Mouse (Mus musculus) neural tube, embryonic 14.5 days (tissue): Measurements from ENCODE around the gene Plekhm3. TPM values are rescaled to one million over a fixed set of nuclear protein-coding genes. Genes with fewer than 3 reads are reported as not detected.

Experiments
- ATAC-seq: fragments of 200-750 bp; cut with Nextera tagmentation; 2 replicates; pipeline ENCODE4 v1.8.0; 2017; ENCODE audit warnings: low read depth, mild to moderate bottlenecking, moderate TSS enrichment, moderate library complexity
- H3K27ac ChIP-seq: fragments of 300-500 bp; sonication (generic); 2 replicates; pipeline ENCODE4 v1.5.1; 2014; ENCODE audit warnings: low read depth, mild to moderate bottlenecking, control low read depth, low read length, moderate library complexity, mixed read lengths
- H3K27me3 ChIP-seq: fragments of 300-500 bp; sonication (generic); 2 replicates; pipeline ENCODE4 v1.6.1; 2014; ENCODE audit warnings: low read length; ENCODE audit not compliant: control insufficient read depth, insufficient read depth
- H3K36me3 ChIP-seq: fragments of 300-500 bp; sonication (generic); 2 replicates; pipeline ENCODE4 v1.6.1; 2014; ENCODE audit warnings: low read length, mixed read lengths; ENCODE audit not compliant: control insufficient read depth, insufficient read depth
- H3K4me1 ChIP-seq: fragments of 300-500 bp; sonication (generic); 2 replicates; pipeline ENCODE4 v1.6.1; 2014; ENCODE audit warnings: low read length; ENCODE audit not compliant: control insufficient read depth, insufficient read depth
- H3K4me2 ChIP-seq: fragments of 300-500 bp; sonication (generic); 2 replicates; pipeline ENCODE4 v1.6.1; 2014; ENCODE audit warnings: mild to moderate bottlenecking, low read depth, low read length, control low read depth
- H3K4me3 ChIP-seq: fragments of 300-500 bp; sonication (generic); 2 replicates; pipeline ENCODE4 v1.5.1; 2014; ENCODE audit warnings: low read depth, low read length, control low read depth, mixed read lengths
- H3K9ac ChIP-seq: fragments of 300-500 bp; sonication (generic); replicated peaks from 2 replicates; pipeline ENCODE4 v1.6.1; 2014; ENCODE audit warnings: low read depth, mild to moderate bottlenecking, control low read depth, low read length, mixed read lengths
- H3K9me3 ChIP-seq: fragments of 300-500 bp; sonication (generic); 2 replicates; pipeline ENCODE4 v1.6.1; 2016; ENCODE audit warnings: low read length; ENCODE audit not compliant: control insufficient read depth
- WGBS: fragments of 180-500 bp; shearing (Covaris S2); extraction: QIAGEN DNeasy Blood & Tissue Kit; methylation state at CpG from one replicate; pipeline ENCODE4 v1.1.7; 2014; 5-methylcytosine and 5-hydroxymethylcytosine counted together
- polyA plus RNA-seq: library from polyadenylated mRNA; unstranded; fragments of >200 nt; fragmentation: Nextera tagmentation; extraction: Ambion mirVana; gene quantifications from 2 replicates; pipeline ENCODE4 v1.2.1, GENCODE M21; 2014

The Plekhm3 gene
- polyA plus RNA-seq, 1 experiment from 2014 or later: 13.9 TPM

GRCm38 (mm10) chr1:64938907-64939306, 17.7 kb downstream of the Plekhm3 start:
- Histone ChIP-seq H3K9ac (no peak overlapping the region), H3K4me1 (no peaks in the 10 kb centered on the region), H3K27me3 (no peaks in the 10 kb centered on the region), H3K4me2 (no peak overlapping the region), H3K36me3 (peaks cover 8% of the 10 kb centered on the region; the same call in 1 of the 2 replicates), H3K9me3 (no peaks in the 10 kb centered on the region), H3K27ac (no peak overlapping the region), H3K4me3 (no peak overlapping the region)
- 90% methylated on average over 7 of the region's 7 CpGs for WGBS
- no peak for ATAC-seq

- ATAC-seq: no peak
These were observed 18.9 kb downstream of the Plekhm3 start for GRCm38 (mm10) chr1:64937692-64938091.

DNA sequence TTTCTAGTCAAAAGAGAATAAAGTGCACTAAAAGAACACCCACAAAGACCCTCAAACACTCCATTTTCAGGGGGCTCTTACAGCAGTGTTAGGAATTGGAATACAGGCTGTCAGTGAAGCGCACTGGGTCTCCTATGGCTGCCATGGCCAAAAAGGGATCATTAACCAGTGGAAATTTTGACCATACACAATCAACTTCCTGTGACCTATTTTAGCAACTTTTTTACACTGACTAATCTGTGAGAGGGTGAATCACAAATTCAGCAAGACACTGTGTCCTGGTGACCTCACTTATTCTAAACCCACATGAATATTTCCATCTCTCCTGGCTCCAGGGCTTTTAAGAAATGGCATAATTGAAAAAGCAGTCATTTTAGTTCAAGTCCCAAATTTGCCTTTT, 23.7 kb downstream of the Plekhm3 start:
- no peaks in the 10 kb centered on the region for H3K9me3 ChIP-seq
- no peaks in the 10 kb centered on the region for H3K4me1 ChIP-seq
- H3K9ac ChIP-seq: no peak overlapping the region
- H3K27me3 ChIP-seq: no peaks in the 10 kb centered on the region
- peaks cover 8% of the 10 kb centered on the region; the same call in 1 of the 2 replicates for H3K36me3 ChIP-seq
- no peak overlapping the region for H3K27ac ChIP-seq
- no peak overlapping the region for H3K4me3 ChIP-seq
- H3K4me2 ChIP-seq: no peak overlapping the region
- WGBS: 97% methylated on average over 1 of the region's 1 CpGs
- no peak for ATAC-seq

More at GRCm38 (mm10) chr1:64937692-64938091, 18.9 kb downstream of the Plekhm3 start:
- no peak overlapping the region for H3K4me3 ChIP-seq
- 93% methylated on average over 10 of the region's 10 CpGs for WGBS
- no peaks in the 10 kb centered on the region for H3K9me3 ChIP-seq
- H3K27me3 ChIP-seq: no peaks in the 10 kb centered on the region
- H3K27ac ChIP-seq: no peak overlapping the region
- peaks cover 8% of the 10 kb centered on the region; the same call in 1 of the 2 replicates for H3K36me3 ChIP-seq
- no peak overlapping the region for H3K4me2 ChIP-seq
- H3K4me1 ChIP-seq: no peaks in the 10 kb centered on the region
- no peak overlapping the region for H3K9ac ChIP-seq

- Histone ChIP-seq H3K36me3 (no peaks in the 10 kb centered on the region), H3K4me1 (no peaks in the 10 kb centered on the region), H3K27ac (no peak overlapping the region), H3K4me2 (no peak overlapping the region), H3K27me3 (no peaks in the 10 kb centered on the region), H3K9ac (no peak overlapping the region), H3K4me3 (no peak overlapping the region), H3K9me3 (no peaks in the 10 kb centered on the region)
- no peak for ATAC-seq
- 82% methylated on average over 6 of the region's 6 CpGs for WGBS
These were observed 26.5 kb downstream of the Plekhm3 start for GRCm38 (mm10) chr1:64930124-64930523.

GRCm38 (mm10) chr1:64929673-64930072, 27.0 kb downstream of the Plekhm3 start:
- WGBS: 88% methylated on average over 4 of the region's 4 CpGs
- no peak overlapping the region for H3K27ac ChIP-seq

DNA sequence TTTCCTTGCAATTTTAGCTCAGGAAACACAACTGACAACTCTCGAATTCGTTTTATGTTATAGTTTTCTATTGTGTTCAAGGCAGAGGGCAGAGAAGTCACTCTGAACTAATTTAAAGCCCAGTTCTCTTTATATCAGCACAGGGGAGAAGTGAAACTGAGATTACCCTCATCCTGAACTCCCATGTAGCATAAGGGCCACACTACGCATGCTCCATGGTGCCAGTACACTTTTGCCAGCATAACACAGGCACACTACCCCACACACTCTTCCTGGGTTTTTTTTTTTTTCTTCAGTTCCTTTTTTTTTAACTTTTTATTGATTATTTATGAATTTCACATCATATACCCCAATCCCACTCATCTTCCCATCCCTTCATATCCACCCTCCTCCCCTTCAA, 28.1 kb downstream of the Plekhm3 start:
- Histone ChIP-seq H3K36me3 (no peaks in the 10 kb centered on the region), H3K4me3 (no peak overlapping the region), H3K4me1 (no peaks in the 10 kb centered on the region), H3K27me3 (no peaks in the 10 kb centered on the region), H3K4me2 (no peak overlapping the region), H3K9me3 (no peaks in the 10 kb centered on the region), H3K9ac (no peak overlapping the region), H3K27ac (no peak overlapping the region)
- WGBS: 93% methylated on average over 3 of the region's 3 CpGs
- ATAC-seq: no peak

More at GRCm38 (mm10) chr1:64929673-64930072, 27.0 kb downstream of the Plekhm3 start:
- no peaks in the 10 kb centered on the region for H3K27me3 ChIP-seq
- H3K9me3 ChIP-seq: no peaks in the 10 kb centered on the region
- H3K4me1 ChIP-seq: no peaks in the 10 kb centered on the region
- no peak overlapping the region for H3K9ac ChIP-seq
- H3K36me3 ChIP-seq: no peaks in the 10 kb centered on the region
- no peak for ATAC-seq
- no peak overlapping the region for H3K4me2 ChIP-seq
- H3K4me3 ChIP-seq: no peak overlapping the region

- WGBS: 90% methylated on average over 15 of the region's 15 CpGs
- Histone ChIP-seq H3K27ac (no peak overlapping the region), H3K27me3 (no peaks in the 10 kb centered on the region), H3K9ac (no peak overlapping the region), H3K4me3 (no peak overlapping the region), H3K4me1 (no peaks in the 10 kb centered on the region), H3K9me3 (no peaks in the 10 kb centered on the region), H3K4me2 (no peak overlapping the region), H3K36me3 (no peaks in the 10 kb centered on the region)
- no peak for ATAC-seq
These were observed 29.0 kb downstream of the Plekhm3 start for GRCm38 (mm10) chr1:64927437-64928274.

DNA sequence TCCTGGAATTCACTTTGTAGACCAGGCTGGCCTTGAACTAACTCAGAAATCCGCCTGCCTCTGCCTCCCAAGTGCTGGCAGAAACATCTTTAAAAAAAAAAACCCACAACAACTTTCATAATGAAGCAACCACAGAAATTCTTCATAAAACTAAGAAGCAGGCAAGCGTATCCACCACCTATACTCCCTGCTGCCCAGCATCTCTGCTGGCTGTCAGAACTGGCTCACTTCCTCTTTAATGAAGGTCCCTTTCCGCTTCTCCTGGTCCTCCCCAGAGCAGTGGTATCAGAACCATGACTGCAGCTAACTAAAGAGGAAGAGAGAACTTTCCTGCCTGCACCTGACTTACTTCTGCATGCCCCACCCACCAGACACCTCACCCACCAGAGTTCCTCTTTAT, 31.0 kb downstream of the Plekhm3 start:
- Histone ChIP-seq H3K36me3 (peaks cover 10% of the 10 kb centered on the region), H3K4me3 (no peak overlapping the region), H3K27ac (no peak overlapping the region), H3K9ac (no peak overlapping the region), H3K9me3 (no peaks in the 10 kb centered on the region), H3K27me3 (no peaks in the 10 kb centered on the region), H3K4me1 (no peaks in the 10 kb centered on the region), H3K4me2 (no peak overlapping the region)
- ATAC-seq: no peak
- 91% methylated on average over 3 of the region's 3 CpGs for WGBS

DNA sequence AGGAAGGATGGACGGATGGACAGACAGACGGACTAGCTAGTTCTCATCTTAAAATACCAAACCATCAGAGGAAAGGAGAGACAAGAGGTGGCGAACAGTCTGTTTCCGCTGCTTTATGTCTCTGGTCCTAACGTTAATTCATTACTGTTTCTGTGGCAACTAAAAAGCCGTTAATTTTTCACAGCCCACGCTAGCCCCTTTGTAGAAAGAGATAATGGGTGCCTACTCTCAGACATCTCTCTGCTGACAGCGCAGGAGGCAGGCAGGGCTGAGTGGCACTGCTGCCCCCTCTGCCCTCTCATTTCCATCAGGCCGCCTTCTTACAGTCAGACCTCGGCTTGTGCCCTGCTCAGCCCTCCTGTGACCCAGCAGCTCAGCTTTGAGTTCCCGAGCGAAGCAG, 32.3 kb downstream of the Plekhm3 start:
- no peak for ATAC-seq
- H3K4me3 ChIP-seq: no peak overlapping the region
- 39% methylated on average over 12 of the region's 12 CpGs for WGBS

More for the DNA sequence above, 32.3 kb downstream of the Plekhm3 start:
- H3K27ac ChIP-seq: no peak overlapping the region
- H3K9ac ChIP-seq: 0 out of 2 replicates have a peak overlapping the region, but pooled peaks have one; percentile 4
- no peaks in the 10 kb centered on the region for H3K27me3 ChIP-seq
- H3K4me1 ChIP-seq: no peaks in the 10 kb centered on the region
- peaks cover 10% of the 10 kb centered on the region for H3K36me3 ChIP-seq
- no peaks in the 10 kb centered on the region for H3K9me3 ChIP-seq
- H3K4me2 ChIP-seq: no peak overlapping the region
